Mouse (Mus musculus) hindbrain, embryonic 13.5 days (tissue): ENCODE measurements around the gene Notch4. TPM values are rescaled to one million over a fixed set of nuclear protein-coding genes. Genes with fewer than 3 reads are reported as not detected.

Experiments
- ATAC-seq: fragments of 200-750 bp; cut with Nextera tagmentation; 2 replicates; pipeline ENCODE4 v1.8.0; 2017; ENCODE audit warnings: moderate TSS enrichment; ENCODE audit not compliant: low FRiP score
- H3K27ac ChIP-seq: fragments of 300-500 bp; sonication (generic); 2 replicates; pipeline ENCODE4 v1.5.1; 2015; ENCODE audit warnings: inconsistent platforms, mild to moderate bottlenecking, moderate library complexity
- H3K27me3 ChIP-seq: fragments of 300-500 bp; sonication (generic); 2 replicates; pipeline ENCODE4 v1.6.1; 2015; ENCODE audit warnings: mild to moderate bottlenecking, inconsistent platforms
- H3K36me3 ChIP-seq: fragments of 300-500 bp; sonication (generic); 2 replicates; pipeline ENCODE4 v1.6.1; 2015; ENCODE audit warnings: mild to moderate bottlenecking, inconsistent platforms
- H3K4me1 ChIP-seq: fragments of 300-500 bp; sonication (generic); replicated peaks from 2 replicates; pipeline ENCODE4 v1.6.1; 2015; ENCODE audit warnings: inconsistent platforms
- H3K4me2 ChIP-seq: fragments of 300-500 bp; sonication (generic); 2 replicates; pipeline ENCODE4 v1.6.1; 2015; ENCODE audit warnings: inconsistent platforms, mild to moderate bottlenecking, moderate library complexity
- H3K4me3 ChIP-seq: fragments of 300-500 bp; sonication (generic); 2 replicates; pipeline ENCODE4 v1.5.1; 2015; ENCODE audit warnings: mild to moderate bottlenecking, inconsistent platforms
- H3K9ac ChIP-seq: fragments of 300-500 bp; sonication (generic); 2 replicates; pipeline ENCODE4 v1.6.1; 2015; ENCODE audit warnings: mild to moderate bottlenecking, inconsistent platforms
- H3K9me3 ChIP-seq: fragments of 300-500 bp; sonication (generic); 2 replicates; pipeline ENCODE4 v1.6.1; 2016; ENCODE audit warnings: inconsistent platforms
- WGBS: fragments of 180-500 bp; shearing (Covaris S2); methylation state at CpG from one replicate; pipeline ENCODE4 v1.1.7; 2015; 5-methylcytosine and 5-hydroxymethylcytosine counted together
- polyA plus RNA-seq: library from polyadenylated mRNA; unstranded; fragments of >200 nt; fragmentation: Nextera tagmentation; extraction: Ambion mirVana; gene quantifications from 2 replicates; pipeline ENCODE4 v1.2.1, GENCODE M21; 2015

Gene Notch4
- polyA plus RNA-seq, 1 experiment from 2014 or later = 8.4 TPM

DNA sequence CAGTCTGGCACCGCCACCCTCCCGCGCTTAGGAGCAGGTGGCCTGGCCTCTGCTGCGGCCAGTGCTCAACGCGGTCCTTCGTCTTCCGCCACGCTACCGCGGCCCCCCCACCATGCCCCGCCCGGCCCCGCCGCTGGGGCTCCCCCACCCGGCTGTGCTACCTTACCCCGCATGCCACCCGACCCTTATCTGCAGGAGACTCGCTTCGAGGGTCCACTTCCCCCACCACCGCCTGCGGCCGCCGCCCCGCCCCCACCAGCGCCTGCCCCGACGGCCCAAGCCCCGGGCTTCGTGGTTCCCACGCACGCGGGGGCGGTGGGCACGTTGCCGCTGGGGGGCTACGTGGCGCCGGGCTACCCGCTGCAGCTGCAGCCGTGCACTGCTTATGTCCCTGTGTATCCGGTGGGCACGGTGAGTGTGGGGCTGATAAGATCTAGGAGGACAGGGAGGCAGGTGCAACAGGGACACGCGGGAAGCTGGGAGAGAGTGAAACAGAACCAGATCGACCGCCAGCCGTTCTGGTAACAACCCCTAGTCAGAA is 66.8 kb downstream of the Notch4 start:
- Histone ChIP-seq H3K9ac (peak overlapping the region; percentile 83), H3K36me3 (no peaks in the 10 kb centered on the region), H3K27ac (no peak overlapping the region), H3K4me3 (peak overlapping the region; percentile 73), H3K4me1 (peaks cover 58% of the 10 kb centered on the region), H3K27me3 (peaks cover 52% of the 10 kb centered on the region), H3K9me3 (no peaks in the 10 kb centered on the region), H3K4me2 (peak overlapping the region; percentile 91)
- ATAC-seq = no peak
- WGBS = 1% methylated on average over 44 of the region's 48 CpGs

DNA sequence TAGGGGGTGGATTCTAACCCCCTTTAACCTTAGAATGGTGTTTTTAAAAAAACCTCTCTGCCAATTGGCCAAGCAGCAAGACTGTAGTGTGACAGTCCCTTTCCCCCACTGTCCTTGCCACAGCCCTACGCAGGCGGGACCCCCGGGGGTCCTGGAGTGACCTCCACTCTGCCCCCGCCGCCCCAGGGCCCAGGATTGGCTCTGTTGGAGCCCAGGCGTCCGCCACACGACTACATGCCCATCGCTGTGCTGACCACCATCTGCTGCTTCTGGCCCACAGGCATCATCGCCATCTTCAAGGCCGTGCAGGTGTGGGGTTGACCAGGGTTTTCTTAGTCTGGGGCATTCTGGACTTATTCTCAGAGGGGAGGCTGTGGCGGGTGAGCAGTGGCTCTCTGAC is 67.6 kb downstream of the Notch4 start:
- Histone ChIP-seq H3K9ac (peak overlapping the region; percentile 83), H3K27me3 (peaks cover 57% of the 10 kb centered on the region), H3K27ac (no peak overlapping the region), H3K9me3 (no peaks in the 10 kb centered on the region), H3K4me2 (peak overlapping the region; percentile 91), H3K4me3 (peak overlapping the region; percentile 73), H3K4me1 (peaks cover 50% of the 10 kb centered on the region), H3K36me3 (no peaks in the 10 kb centered on the region)
- ATAC-seq = no peak
- WGBS = 6% methylated on average over 12 of the region's 12 CpGs

DNA sequence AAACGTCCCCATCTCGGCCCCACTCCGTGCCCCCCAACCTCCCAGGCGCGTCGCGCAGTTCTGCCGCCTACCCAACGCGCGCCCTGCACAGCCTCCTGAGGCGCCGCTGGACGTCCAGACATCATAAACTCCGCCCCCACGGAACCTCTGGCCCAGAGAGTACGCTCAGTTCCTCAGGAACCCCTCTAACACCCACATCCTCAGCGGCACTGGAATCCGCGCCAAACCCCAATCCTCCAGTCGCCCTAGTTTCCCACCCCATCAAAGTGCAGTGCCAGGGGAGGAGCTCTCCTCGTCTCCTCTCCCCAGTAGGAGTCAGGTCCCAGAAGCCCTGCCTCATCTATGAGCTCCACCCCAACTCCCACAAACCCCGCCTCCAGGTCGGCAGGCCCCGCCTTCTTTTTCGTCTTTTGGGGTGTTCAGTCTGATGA is 68.2 kb downstream of the Notch4 start:
- Histone ChIP-seq H3K9me3 (no peaks in the 10 kb centered on the region), H3K4me1 (peaks cover 49% of the 10 kb centered on the region), H3K36me3 (no peaks in the 10 kb centered on the region), H3K27ac (no peak overlapping the region), H3K4me2 (peak overlapping the region; percentile 91), H3K4me3 (peak overlapping the region; percentile 73), H3K9ac (peak overlapping the region; percentile 83), H3K27me3 (peaks cover 58% of the 10 kb centered on the region)
- no peak for ATAC-seq
- 1% methylated on average over 26 of the region's 26 CpGs for WGBS

DNA sequence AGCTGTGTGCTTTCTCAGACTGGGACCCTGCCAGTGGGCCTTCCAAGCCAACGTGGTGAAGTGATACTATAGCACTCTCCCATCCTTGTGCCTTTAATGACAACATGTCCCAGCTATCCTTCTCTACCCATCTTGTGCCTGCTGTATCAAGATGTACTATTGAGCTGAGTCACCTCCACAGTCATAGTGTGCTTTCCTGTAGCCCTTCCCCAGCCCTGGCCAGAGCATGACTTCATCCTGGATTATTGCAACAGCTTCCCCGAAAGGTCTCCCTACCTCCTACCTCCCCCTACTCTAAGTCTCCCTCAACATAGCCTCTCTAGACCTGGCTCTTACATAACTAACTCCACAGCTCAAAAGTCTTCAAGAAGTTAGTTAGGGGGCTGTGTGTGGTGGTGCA is 71.6 kb downstream of the Notch4 start:
- 76% methylated on average over 2 of the region's 2 CpGs for WGBS
- no peak overlapping the region for H3K9ac ChIP-seq
- peaks cover 52% of the 10 kb centered on the region for H3K27me3 ChIP-seq
- peaks cover 21% of the 10 kb centered on the region for H3K4me1 ChIP-seq
- H3K4me3 ChIP-seq = no peak overlapping the region
- no peak for ATAC-seq
- no peak overlapping the region for H3K4me2 ChIP-seq
- H3K9me3 ChIP-seq = no peaks in the 10 kb centered on the region
- no peaks in the 10 kb centered on the region for H3K36me3 ChIP-seq
- no peak overlapping the region for H3K27ac ChIP-seq

DNA sequence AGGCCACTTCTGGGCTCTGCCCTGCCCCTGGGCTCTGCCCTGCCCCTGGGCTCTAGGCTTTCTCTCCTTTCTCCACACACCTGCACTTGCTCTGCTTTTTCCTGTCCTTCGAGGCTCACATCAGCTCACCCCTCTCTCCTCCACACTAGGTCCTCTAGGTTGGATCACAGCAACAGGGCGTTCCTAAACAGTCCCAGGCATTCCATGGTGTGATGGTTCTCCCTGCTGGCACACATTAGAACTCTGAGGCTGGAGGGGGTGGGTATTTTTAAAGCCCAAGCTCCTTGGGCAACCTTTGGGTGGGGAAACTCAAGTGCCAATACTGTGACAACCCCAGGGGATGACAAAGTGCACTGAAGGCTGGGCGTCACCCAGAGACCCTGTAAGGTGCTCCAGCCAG is 73.4 kb downstream of the Notch4 start:
- Histone ChIP-seq H3K27me3 (peaks cover 34% of the 10 kb centered on the region), H3K36me3 (no peaks in the 10 kb centered on the region), H3K9ac (peak overlapping the region; percentile 30; the same call in 1 of the 2 replicates), H3K9me3 (no peaks in the 10 kb centered on the region), H3K4me1 (peaks cover 16% of the 10 kb centered on the region), H3K4me2 (no peak overlapping the region), H3K27ac (no peak overlapping the region), H3K4me3 (no peak overlapping the region)
- WGBS = 68% methylated on average over 3 of the region's 3 CpGs
- no peak for ATAC-seq

Other genes starting within 250 kb of the Notch4 start
- gene H2-Eb2, start 238.6 kb upstream of the Notch4 start, polyA plus RNA-seq = 0.08 and 0.13 TPM in 2 replicates
- gene Btnl2, start 209.4 kb upstream of the Notch4 start, polyA plus RNA-seq = not detected in 2 replicates
- not detected in 2 replicates for gene Btnl1, start 187.1 kb upstream of the Notch4 start, polyA plus RNA-seq
- gene BC051142, start 165.4 kb upstream of the Notch4 start, polyA plus RNA-seq = 3.6 and 4.1 TPM in 2 replicates
- gene Btnl4, start 87.0 kb upstream of the Notch4 start, polyA plus RNA-seq = not detected in 2 replicates
- not detected in 2 replicates for gene Btnl6, start 46.9 kb upstream of the Notch4 start, polyA plus RNA-seq
- gene Gpsm3, start 25.5 kb downstream of the Notch4 start, polyA plus RNA-seq = 3.2 and 4.9 TPM in 2 replicates
- gene Pbx2, start 27.0 kb downstream of the Notch4 start, polyA plus RNA-seq = 8.9 and 10.6 TPM in 2 replicates
- gene Ager, start 33.6 kb downstream of the Notch4 start, polyA plus RNA-seq = 1.9 and 2.1 TPM in 2 replicates
- gene Rnf5, start 39.4 kb downstream of the Notch4 start, polyA plus RNA-seq = 299 and 301 TPM in 2 replicates
- gene Agpat1, start 40.0 kb downstream of the Notch4 start, polyA plus RNA-seq = 97.8 and 99.1 TPM in 2 replicates
- gene Egfl8, start 51.7 kb downstream of the Notch4 start, polyA plus RNA-seq = 11.7 and 12.9 TPM in 2 replicates
- gene Ppt2, start 64.2 kb downstream of the Notch4 start, polyA plus RNA-seq = 21.7 and 22.7 TPM in 2 replicates
- 5.5 and 5.6 TPM in 2 replicates for gene Prrt1, start 65.3 kb downstream of the Notch4 start, polyA plus RNA-seq
- 16.9 and 17.6 TPM in 2 replicates for gene Fkbpl, start 80.5 kb downstream of the Notch4 start, polyA plus RNA-seq
- gene Atf6b, start 82.9 kb downstream of the Notch4 start, polyA plus RNA-seq = 117 and 122 TPM in 2 replicates
- 0.09 TPM in 2 replicates for gene Tnxb, start 106.3 kb downstream of the Notch4 start, polyA plus RNA-seq
- gene C4b, start 179.6 kb downstream of the Notch4 start, polyA plus RNA-seq = 0.09 TPM in 1 of 2 replicates, not detected in the other
- gene Cyp21a1, start 240.3 kb downstream of the Notch4 start, polyA plus RNA-seq = not detected in 2 replicates